Mouse (Mus musculus): ENCODE results near the gene Lrrc10b. TPM values are rescaled to one million over a fixed set of nuclear protein-coding genes. Genes with fewer than 3 reads are reported as not detected.

Gene Lrrc10b
- polyA plus RNA-seq, 1 experiment from 2014 or later = 3.7 TPM

DNA sequence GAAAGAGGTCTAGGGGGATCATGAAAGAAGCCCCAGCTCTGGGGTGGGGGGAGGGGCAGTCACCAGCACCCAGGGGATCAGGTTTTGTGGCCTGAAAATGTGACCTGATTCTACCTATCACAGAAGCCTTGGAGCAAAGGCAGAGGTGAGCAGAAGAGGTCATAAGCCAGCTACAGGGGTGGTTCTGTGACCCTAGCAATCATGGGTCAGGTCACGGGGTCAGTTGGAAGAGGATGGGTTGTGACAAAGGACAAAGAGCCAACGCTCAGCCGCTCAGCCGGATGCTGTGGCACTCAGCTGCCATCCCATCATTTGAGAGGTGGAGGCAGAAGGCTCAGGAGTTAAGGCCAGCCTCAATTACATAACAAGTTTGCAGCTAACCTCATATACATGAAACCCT, 7.2 kb upstream of the Lrrc10b start:
- no peak for ATAC-seq
- Histone ChIP-seq H3K27me3 (replicated peaks; ENCODE audit: insufficient read depth, low read length) (0 out of 2 replicates have a peak, but pooled peaks cover 10% of the 10 kb centered on the region), H3K9ac (replicated peaks; ENCODE audit: low read depth) (no peak overlapping the region), H3K36me3 (ENCODE audit: insufficient read depth, low read length) (no peaks in the 10 kb centered on the region), H3K9me3 (ENCODE audit: low read length) (no peaks in the 10 kb centered on the region), H3K4me1 (ENCODE audit: insufficient read depth, low read depth, low read length) (no peaks in the 10 kb centered on the region), H3K4me3 (ENCODE audit: low read depth, low read length) (no peak overlapping the region), H3K4me2 (replicated peaks; ENCODE audit: low read depth, low read length) (no peak overlapping the region), H3K27ac (ENCODE audit: low read length) (no peak overlapping the region)
- TF ChIP-seq EP300 (IDR thresholded peaks at IDR 0.05) (no peak), CTCF (IDR thresholded peaks at IDR 0.05) (no peak)
- no peak for DNase-seq (ENCODE audit: low spot score)
- 52% methylated on average over 4 of the region's 4 CpGs for WGBS

DNA sequence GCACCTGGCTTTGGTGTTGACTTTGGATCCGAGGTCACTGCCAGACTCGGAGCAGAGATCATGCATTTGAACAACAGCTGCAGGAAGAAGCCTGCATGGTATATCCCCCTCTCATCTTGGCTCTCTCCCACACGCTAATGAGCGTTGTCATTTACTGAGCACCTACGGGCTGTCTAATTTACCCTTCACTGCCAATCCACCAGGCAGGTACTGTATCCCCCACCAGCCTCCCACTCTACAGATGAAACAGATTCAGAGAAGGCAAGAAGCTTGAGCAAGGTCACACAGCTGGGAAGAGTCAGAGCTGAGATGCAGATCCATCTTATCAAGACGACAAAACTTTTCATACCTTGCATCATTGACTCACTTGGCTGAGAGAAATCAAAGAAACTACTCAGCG, 4.3 kb upstream of the Lrrc10b start:
- DNase-seq (ENCODE audit: low spot score) (no peak), ATAC-seq (no peak)
- Histone ChIP-seq H3K9me3 (ENCODE audit: low read length) (no peaks in the 10 kb centered on the region), H3K27ac (ENCODE audit: low read length) (no peak overlapping the region), H3K27me3 (replicated peaks; ENCODE audit: insufficient read depth, low read length) (peaks cover 17% of the 10 kb centered on the region; the same call in 1 of the 2 replicates), H3K4me2 (replicated peaks; ENCODE audit: low read depth, low read length) (no peak overlapping the region), H3K4me3 (ENCODE audit: low read depth, low read length) (no peak overlapping the region), H3K36me3 (ENCODE audit: insufficient read depth, low read length) (no peaks in the 10 kb centered on the region), H3K9ac (replicated peaks; ENCODE audit: low read depth) (no peak overlapping the region), H3K4me1 (ENCODE audit: insufficient read depth, low read depth, low read length) (peaks cover 3% of the 10 kb centered on the region; the same call in 1 of the 2 replicates)
- TF ChIP-seq CTCF (IDR thresholded peaks at IDR 0.05) = no peak
- TF ChIP-seq EP300 (IDR thresholded peaks at IDR 0.05) = no peak
- WGBS = 17% methylated on average over 7 of the region's 7 CpGs

DNA sequence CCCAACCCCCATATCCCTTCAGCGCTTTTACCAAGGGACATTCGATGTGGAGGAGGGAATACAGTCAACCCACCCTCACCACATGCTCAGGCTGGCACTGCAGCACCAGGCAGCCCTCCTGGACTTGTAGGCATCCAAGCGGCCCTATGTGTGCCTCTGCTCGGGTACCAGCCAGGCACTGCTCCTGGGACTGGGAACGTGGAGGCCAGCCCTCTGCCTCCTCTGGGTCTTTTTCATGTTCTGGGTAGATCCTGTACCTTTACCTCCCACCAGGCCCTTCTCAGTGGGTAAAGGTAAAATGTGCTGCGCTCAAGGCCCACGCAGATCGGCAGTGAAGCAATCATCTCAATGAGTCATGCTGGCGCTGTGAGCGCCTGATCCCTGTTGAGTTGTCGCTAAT, 2.6 kb upstream of the Lrrc10b start:
- no peak overlapping the region for H3K4me3 ChIP-seq (ENCODE audit: low read depth, low read length)
- no peak overlapping the region for H3K9ac ChIP-seq (replicated peaks; ENCODE audit: low read depth)
- H3K4me2 ChIP-seq (replicated peaks; ENCODE audit: low read depth, low read length) = no peak overlapping the region
- no peaks in the 10 kb centered on the region for H3K9me3 ChIP-seq (ENCODE audit: low read length)
- H3K36me3 ChIP-seq (ENCODE audit: insufficient read depth, low read length) = no peaks in the 10 kb centered on the region
- peaks cover 6% of the 10 kb centered on the region for H3K4me1 ChIP-seq (ENCODE audit: insufficient read depth, low read depth, low read length)
- ATAC-seq = no peak
- TF ChIP-seq CTCF (IDR thresholded peaks at IDR 0.05) = no peak
- no peak for TF ChIP-seq EP300 (IDR thresholded peaks at IDR 0.05)
- DNase-seq (ENCODE audit: low spot score) = no peak
- 70% methylated on average over 11 of the region's 11 CpGs for WGBS
- no peak overlapping the region for H3K27ac ChIP-seq (ENCODE audit: low read length)
- peaks cover 28% of the 10 kb centered on the region for H3K27me3 ChIP-seq (replicated peaks; ENCODE audit: insufficient read depth, low read length)

DNA sequence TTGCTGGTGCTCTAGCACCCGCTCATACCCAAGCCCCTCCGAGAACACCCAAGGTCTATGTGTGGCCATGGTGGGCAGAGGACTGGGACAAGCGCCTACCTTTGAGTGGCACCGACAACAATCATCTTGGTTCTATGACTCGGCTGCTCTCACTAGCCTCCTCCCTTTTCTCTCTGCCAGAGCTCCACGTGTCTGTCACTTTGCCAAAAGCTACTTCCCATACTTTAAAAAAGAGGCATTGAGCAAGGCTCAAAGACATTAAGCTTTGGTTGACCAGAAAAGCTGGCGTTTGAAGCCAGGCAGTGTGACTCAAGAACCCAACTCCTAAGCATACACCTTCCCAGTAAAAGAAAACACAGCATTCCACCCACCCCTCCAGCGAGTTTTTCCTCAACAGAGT, 823 bp upstream of the Lrrc10b start:
- peak; percentile 95 for DNase-seq (ENCODE audit: low spot score)
- Histone ChIP-seq H3K4me1 (ENCODE audit: insufficient read depth, low read depth, low read length) (peaks cover 6% of the 10 kb centered on the region), H3K9ac (replicated peaks; ENCODE audit: low read depth) (no peak overlapping the region), H3K9me3 (ENCODE audit: low read length) (no peaks in the 10 kb centered on the region), H3K27ac (ENCODE audit: low read length) (no peak overlapping the region), H3K4me3 (ENCODE audit: low read depth, low read length) (0 out of 2 replicates have a peak overlapping the region, but pooled peaks have one; percentile 41), H3K36me3 (ENCODE audit: insufficient read depth, low read length) (no peaks in the 10 kb centered on the region), H3K4me2 (replicated peaks; ENCODE audit: low read depth, low read length) (peak overlapping the region; percentile 72), H3K27me3 (replicated peaks; ENCODE audit: insufficient read depth, low read length) (peaks cover 29% of the 10 kb centered on the region)
- 14% methylated on average over 8 of the region's 8 CpGs for WGBS
- ATAC-seq = peak; percentile 50
- TF ChIP-seq CTCF (IDR thresholded peaks at IDR 0.05) (no peak), EP300 (IDR thresholded peaks at IDR 0.05) (no peak)

DNA sequence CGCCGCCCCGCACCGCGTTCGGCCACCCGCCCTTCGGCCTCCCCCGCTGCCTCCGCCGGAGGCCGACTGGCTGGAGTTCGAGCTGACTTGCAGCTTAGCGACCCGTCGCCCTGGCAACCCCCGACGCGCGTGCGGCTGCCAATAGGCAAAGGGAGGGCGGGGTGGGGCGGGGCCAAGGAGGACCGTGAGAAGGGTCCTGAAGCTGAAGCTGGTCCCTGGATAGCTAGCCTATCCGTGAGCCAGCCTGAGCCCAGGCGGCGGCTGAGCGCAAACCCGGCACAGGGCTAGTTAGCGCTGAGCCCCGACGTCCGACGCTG, 169 bp upstream of the Lrrc10b start:
- DNase-seq (ENCODE audit: low spot score) = peak; percentile 76
- H3K27me3 ChIP-seq (replicated peaks; ENCODE audit: insufficient read depth, low read length) = peaks cover 29% of the 10 kb centered on the region

DNA sequence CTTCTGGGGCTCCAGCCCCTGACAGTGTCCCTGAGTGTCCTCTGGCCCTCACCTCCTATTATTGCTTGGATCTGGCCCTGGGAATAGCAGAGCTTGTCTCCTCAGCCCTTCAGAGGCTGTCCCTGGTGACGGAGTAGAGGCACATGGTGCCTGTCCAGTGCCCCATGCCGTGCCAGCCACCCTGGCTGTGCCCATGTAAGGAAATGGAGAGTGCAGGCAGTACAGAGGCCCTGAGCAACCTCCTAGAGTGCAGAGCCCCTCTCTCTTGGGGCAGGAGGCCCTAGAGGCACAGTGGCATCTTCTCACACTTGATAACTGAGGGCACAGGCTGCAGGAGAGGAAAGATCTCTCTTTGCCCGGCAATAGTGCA, 1.9 kb downstream of the Lrrc10b start:
- Histone ChIP-seq H3K27ac (ENCODE audit: low read length) (no peak overlapping the region), H3K4me1 (ENCODE audit: insufficient read depth, low read depth, low read length) (peaks cover 6% of the 10 kb centered on the region), H3K36me3 (ENCODE audit: insufficient read depth, low read length) (no peaks in the 10 kb centered on the region), H3K27me3 (replicated peaks; ENCODE audit: insufficient read depth, low read length) (peaks cover 24% of the 10 kb centered on the region), H3K9ac (replicated peaks; ENCODE audit: low read depth) (no peak overlapping the region), H3K4me3 (ENCODE audit: low read depth, low read length) (no peak overlapping the region), H3K4me2 (replicated peaks; ENCODE audit: low read depth, low read length) (no peak overlapping the region), H3K9me3 (ENCODE audit: low read length) (no peaks in the 10 kb centered on the region)
- no peak for TF ChIP-seq EP300 (IDR thresholded peaks at IDR 0.05)
- no peak for TF ChIP-seq CTCF (IDR thresholded peaks at IDR 0.05)
- no peak for DNase-seq (ENCODE audit: low spot score)
- 74% methylated on average over 3 of the region's 3 CpGs for whole genome bisulfite sequencing
- no peak for ATAC-seq

More for the DNA sequence above, 169 bp upstream of the Lrrc10b start:
- no peak overlapping the region for H3K27ac ChIP-seq (ENCODE audit: low read length)
- no peak for TF ChIP-seq CTCF (IDR thresholded peaks at IDR 0.05)
- no peak for TF ChIP-seq EP300 (IDR thresholded peaks at IDR 0.05)
- ATAC-seq = peak; percentile 73
- no peak overlapping the region for H3K9ac ChIP-seq (replicated peaks; ENCODE audit: low read depth)
- H3K4me3 ChIP-seq (ENCODE audit: low read depth, low read length) = peak overlapping the region; percentile 41
- H3K4me1 ChIP-seq (ENCODE audit: insufficient read depth, low read depth, low read length) = peaks cover 6% of the 10 kb centered on the region
- H3K9me3 ChIP-seq (ENCODE audit: low read length) = no peaks in the 10 kb centered on the region
- WGBS = under 1% methylated on average over 28 of the region's 34 CpGs
- no peaks in the 10 kb centered on the region for H3K36me3 ChIP-seq (ENCODE audit: insufficient read depth, low read length)
- H3K4me2 ChIP-seq (replicated peaks; ENCODE audit: low read depth, low read length) = peak overlapping the region; percentile 72

All from lung, postnatal 0 days (tissue).